Mouse (Mus musculus): ENCODE results near the gene Rnf123. TPM values are rescaled to one million over a fixed set of nuclear protein-coding genes. Genes with fewer than 3 reads are reported as not detected.

Rnf123 gene
- total and polyA plus RNA-seq, 2 experiments from 2014 or later, result 35.8 to 37.0 TPM

DNA sequence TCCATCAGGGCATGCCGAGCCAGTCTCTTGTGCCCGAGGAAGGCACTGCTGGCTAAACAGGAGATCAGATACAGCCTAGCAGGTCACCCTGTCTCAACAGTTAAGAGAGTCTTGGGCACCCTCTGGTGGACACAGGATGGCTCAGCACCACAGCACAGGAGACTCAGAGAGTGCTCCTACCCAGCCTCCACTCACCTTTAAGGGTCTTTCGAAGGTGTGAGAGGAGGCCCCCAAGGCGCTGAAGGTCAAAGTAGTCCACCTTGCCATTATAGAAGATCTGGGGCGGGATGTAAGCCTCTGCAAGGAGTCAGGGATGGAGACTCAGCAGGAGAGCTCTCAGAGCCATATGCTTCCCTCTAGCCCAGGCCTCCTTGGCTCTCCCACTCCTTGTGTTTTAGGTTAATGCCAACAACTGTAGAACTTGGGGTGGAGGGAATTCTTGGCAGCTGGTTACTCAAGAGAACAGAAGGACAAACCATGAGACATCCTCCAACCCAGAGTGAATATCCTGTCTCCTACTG lies 17.6 kb downstream of the Rnf123 start:
- peak; percentile 79 for ATAC-seq
- WGBS, result 46% methylated on average over 5 of the region's 5 CpGs

DNA sequence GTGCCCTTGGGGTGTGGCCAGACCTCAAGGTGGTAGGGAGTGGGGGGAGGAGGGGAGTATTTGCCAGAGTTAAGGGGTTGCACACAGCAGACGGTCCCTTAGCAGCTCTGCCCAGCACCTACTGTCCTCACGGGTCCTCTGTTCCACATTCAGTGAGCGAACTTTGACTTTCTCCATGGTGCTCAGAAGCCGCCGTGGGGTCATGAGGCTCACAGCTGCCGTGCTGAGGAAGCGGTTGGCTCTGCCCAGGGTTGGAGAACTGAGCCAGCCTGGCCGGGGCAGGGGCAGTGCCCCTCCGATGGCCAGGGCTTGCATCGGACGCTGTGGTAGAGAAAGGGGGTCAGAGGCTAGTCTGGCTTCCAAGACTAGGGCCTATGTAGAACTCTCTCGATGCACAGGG lies 19.8 kb downstream of the Rnf123 start:
- Histone ChIP-seq H3K36me3 (ENCODE audit: insufficient read depth) (peaks cover 51% of the 10 kb centered on the region), H3K9ac (no peak overlapping the region), H3K27me3 (ENCODE audit: insufficient read depth, low read length) (no peaks in the 10 kb centered on the region), H3K4me1 (ENCODE audit: insufficient read depth) (no peaks in the 10 kb centered on the region), H3K4me3 (ENCODE audit: low read depth, low read length) (no peak overlapping the region), H3K27ac (ENCODE audit: low read depth, low read length) (no peak overlapping the region), H3K4me2 (ENCODE audit: low read depth) (no peak overlapping the region), H3K9me3 (ENCODE audit: low read length) (no peaks in the 10 kb centered on the region)
- no peak for TF ChIP-seq CTCF (IDR thresholded peaks at IDR 0.05; ENCODE audit: low read depth)
- ATAC-seq (no peak), DNase-seq (no peak)
- WGBS, result 90% methylated on average over 12 of the region's 12 CpGs

More for the DNA sequence above, 17.6 kb downstream of the Rnf123 start:
- Histone ChIP-seq H3K27ac (ENCODE audit: low read depth, low read length) (no peak overlapping the region), H3K4me1 (ENCODE audit: insufficient read depth) (no peaks in the 10 kb centered on the region), H3K36me3 (ENCODE audit: insufficient read depth) (peaks cover 48% of the 10 kb centered on the region), H3K9me3 (ENCODE audit: low read length) (no peaks in the 10 kb centered on the region), H3K27me3 (ENCODE audit: insufficient read depth, low read length) (no peaks in the 10 kb centered on the region), H3K4me2 (ENCODE audit: low read depth) (no peak overlapping the region), H3K4me3 (ENCODE audit: low read depth, low read length) (no peak overlapping the region), H3K9ac (no peak overlapping the region)
- TF ChIP-seq CTCF (IDR thresholded peaks at IDR 0.05; ENCODE audit: low read depth), result peak; percentile 76
- DNase-seq, result peak; percentile 62

DNA sequence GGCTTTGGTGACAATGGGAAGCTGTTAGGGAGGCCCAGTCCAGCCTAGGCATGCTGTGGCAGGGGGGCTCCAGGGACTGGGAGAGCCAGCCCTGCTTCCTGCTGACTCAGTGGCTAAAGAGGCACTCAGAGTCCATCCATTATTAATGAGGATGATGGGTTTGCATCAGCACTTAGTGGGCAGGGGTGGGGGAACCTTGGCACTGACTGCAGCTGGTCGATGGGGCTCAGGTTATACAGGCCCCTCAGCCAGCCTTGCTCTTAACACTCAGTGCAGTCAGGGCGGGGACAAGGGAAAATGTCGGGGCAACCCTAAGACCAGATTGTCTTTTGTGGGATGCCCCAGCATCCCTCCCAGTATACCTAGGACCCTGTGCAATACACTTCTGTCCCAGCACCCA lies 21.0 kb downstream of the Rnf123 start:
- ATAC-seq (no peak), DNase-seq (no peak)
- WGBS, result 87% methylated on average over 3 of the region's 3 CpGs
- no peak for TF ChIP-seq CTCF (IDR thresholded peaks at IDR 0.05; ENCODE audit: low read depth)
- H3K4me2 ChIP-seq (ENCODE audit: low read depth), result no peak overlapping the region
- no peak overlapping the region for H3K27ac ChIP-seq (ENCODE audit: low read depth, low read length)
- no peak overlapping the region for H3K9ac ChIP-seq
- peaks cover 63% of the 10 kb centered on the region for H3K36me3 ChIP-seq (ENCODE audit: insufficient read depth)
- H3K9me3 ChIP-seq (ENCODE audit: low read length), result no peaks in the 10 kb centered on the region
- no peak overlapping the region for H3K4me3 ChIP-seq (ENCODE audit: low read depth, low read length)
- no peaks in the 10 kb centered on the region for H3K27me3 ChIP-seq (ENCODE audit: insufficient read depth, low read length)
- no peaks in the 10 kb centered on the region for H3K4me1 ChIP-seq (ENCODE audit: insufficient read depth)

- WGBS, result 90% methylated on average over 9 of the region's 9 CpGs
- Histone ChIP-seq H3K27ac (ENCODE audit: low read depth, low read length) (no peak overlapping the region), H3K9ac (no peak overlapping the region)
Observed at GRCm38 (mm10) chr9:108058291-108058690, 24.9 kb downstream of the Rnf123 start.

GRCm38 (mm10) chr9:108057262-108057562 lies 25.9 kb downstream of the Rnf123 start:
- no peak overlapping the region for H3K9ac ChIP-seq
- no peak overlapping the region for H3K4me3 ChIP-seq (ENCODE audit: low read depth, low read length)
- H3K36me3 ChIP-seq (ENCODE audit: insufficient read depth), result peaks cover 78% of the 10 kb centered on the region
- no peaks in the 10 kb centered on the region for H3K27me3 ChIP-seq (ENCODE audit: insufficient read depth, low read length)
- no peaks in the 10 kb centered on the region for H3K9me3 ChIP-seq (ENCODE audit: low read length)
- no peak for DNase-seq
- WGBS, result 88% methylated on average over 5 of the region's 5 CpGs
- no peak for TF ChIP-seq CTCF (IDR thresholded peaks at IDR 0.05; ENCODE audit: low read depth)
- no peak overlapping the region for H3K27ac ChIP-seq (ENCODE audit: low read depth, low read length)
- no peak overlapping the region for H3K4me2 ChIP-seq (ENCODE audit: low read depth)
- ATAC-seq, result no peak
- H3K4me1 ChIP-seq (ENCODE audit: insufficient read depth), result no peaks in the 10 kb centered on the region

More at GRCm38 (mm10) chr9:108058291-108058690, 24.9 kb downstream of the Rnf123 start:
- H3K4me2 ChIP-seq (ENCODE audit: low read depth), result no peak overlapping the region
- no peak overlapping the region for H3K4me3 ChIP-seq (ENCODE audit: low read depth, low read length)
- ATAC-seq, result no peak
- no peak for DNase-seq
- H3K27me3 ChIP-seq (ENCODE audit: insufficient read depth, low read length), result no peaks in the 10 kb centered on the region
- no peak for TF ChIP-seq CTCF (IDR thresholded peaks at IDR 0.05; ENCODE audit: low read depth)
- no peaks in the 10 kb centered on the region for H3K4me1 ChIP-seq (ENCODE audit: insufficient read depth)
- H3K9me3 ChIP-seq (ENCODE audit: low read length), result no peaks in the 10 kb centered on the region
- peaks cover 89% of the 10 kb centered on the region for H3K36me3 ChIP-seq (ENCODE audit: insufficient read depth)

GRCm38 (mm10) chr9:108056361-108057261 lies 26.5 kb downstream of the Rnf123 start:
- Histone ChIP-seq H3K9ac (no peak overlapping the region), H3K4me3 (ENCODE audit: low read depth, low read length) (no peak overlapping the region), H3K27me3 (ENCODE audit: insufficient read depth, low read length) (no peaks in the 10 kb centered on the region), H3K4me2 (ENCODE audit: low read depth) (no peak overlapping the region), H3K4me1 (ENCODE audit: insufficient read depth) (no peaks in the 10 kb centered on the region), H3K36me3 (ENCODE audit: insufficient read depth) (peaks cover 76% of the 10 kb centered on the region), H3K27ac (ENCODE audit: low read depth, low read length) (no peak overlapping the region), H3K9me3 (ENCODE audit: low read length) (no peaks in the 10 kb centered on the region)
- no peak for TF ChIP-seq CTCF (IDR thresholded peaks at IDR 0.05; ENCODE audit: low read depth)
- ATAC-seq (no peak), DNase-seq (no peak)
- 82% methylated on average over 28 of the region's 28 CpGs for WGBS

- H3K9ac ChIP-seq, result no peak overlapping the region
- H3K4me1 ChIP-seq (ENCODE audit: insufficient read depth), result no peaks in the 10 kb centered on the region
- DNase-seq, result no peak
- H3K36me3 ChIP-seq (ENCODE audit: insufficient read depth), result peaks cover 78% of the 10 kb centered on the region
- H3K9me3 ChIP-seq (ENCODE audit: low read length), result no peaks in the 10 kb centered on the region
- no peak for ATAC-seq
- no peak overlapping the region for H3K27ac ChIP-seq (ENCODE audit: low read depth, low read length)
- no peak overlapping the region for H3K4me3 ChIP-seq (ENCODE audit: low read depth, low read length)
- H3K27me3 ChIP-seq (ENCODE audit: insufficient read depth, low read length), result no peaks in the 10 kb centered on the region
- WGBS, result 89% methylated on average over 6 of the region's 6 CpGs
- TF ChIP-seq CTCF (IDR thresholded peaks at IDR 0.05; ENCODE audit: low read depth), result no peak
- no peak overlapping the region for H3K4me2 ChIP-seq (ENCODE audit: low read depth)
Observed at GRCm38 (mm10) chr9:108055661-108056237, 27.4 kb downstream of the Rnf123 start.

Data from forebrain, postnatal 0 days (tissue).